Mouse (Mus musculus) liver, adult 2 months (tissue): ENCODE measurements at regions not wholly inside any gene's neighbourhood (a gene's known extent, or its start where the extent isn't known, plus 50 kb on each side); places are given as distances from the start of the nearest gene placed in this dataset.

Source experiments
- CTCF ChIP-seq: fragments of 200-500 bp; IDR thresholded peaks from 2 replicates; pipeline ENCODE4 v1.5.1; 2011; ENCODE audit warnings: low read depth, low read length, control low read depth
- POLR2A ChIP-seq: fragments of 200-500 bp; IDR thresholded peaks from 2 replicates; pipeline ENCODE4 v1.6.1; 2011; ENCODE audit warnings: low read length, control low read depth; ENCODE audit not compliant: insufficient read depth; ENCODE audit errors: extremely low read depth

- TF ChIP-seq POLR2A, result no peak
- no peak for TF ChIP-seq CTCF
These were observed 257.8 kb upstream of the Rbfox1 start for GRCm38 (mm10) chr16:5627117-5627909.
